Mouse (Mus musculus) erythroblast, embryonic 14.5 days (primary cell): Measurements from ENCODE around the gene Rec8. TPM values are rescaled to one million over a fixed set of nuclear protein-coding genes. Genes with fewer than 3 reads are reported as not detected.
A peak's percentile ranks its signal among the peaks of the same experiment; 100 is the strongest.

Experiments
- H3K27me3 ChIP-seq: 2 replicates; pipeline ENCODE4 v1.6.1; 2012; ENCODE audit warnings: inconsistent platforms; ENCODE audit not compliant: control insufficient read depth
- H3K36me3 ChIP-seq: 2 replicates; pipeline ENCODE4 v1.6.1; 2012; ENCODE audit warnings: mild to moderate bottlenecking, inconsistent platforms; ENCODE audit not compliant: control insufficient read depth
- H3K4me1 ChIP-seq: 2 replicates; pipeline ENCODE4 v1.6.1; 2012; ENCODE audit warnings: inconsistent platforms; ENCODE audit not compliant: control insufficient read depth
- H3K4me3 ChIP-seq: replicated peaks from 2 replicates; pipeline ENCODE3; 2012; ENCODE audit warnings: moderate library complexity, mild to moderate bottlenecking, inconsistent platforms
- H3K9me3 ChIP-seq: 2 replicates; pipeline ENCODE4 v1.6.1; 2012; ENCODE audit warnings: low read length, inconsistent platforms, mixed read lengths; ENCODE audit not compliant: control insufficient read depth
- GATA1 ChIP-seq: IDR thresholded peaks from 2 replicates; pipeline ENCODE4 v1.6.1; 2012; ENCODE audit warnings: low read length, inconsistent platforms, mixed read lengths
- TAL1 ChIP-seq: IDR thresholded peaks from 3 replicates; pipeline ENCODE4 v1.6.1; 2012; ENCODE audit warnings: low read length, inconsistent platforms, mixed read lengths
- polyA plus RNA-seq: library from polyadenylated mRNA; stranded (reverse); fragments of >175 nt; gene quantifications from 2 replicates; pipeline ENCODE4 v1.2.3, GENCODE M21; 2012

Rec8 gene
- polyA plus RNA-seq, 1 experiment = 0.15 TPM

DNA sequence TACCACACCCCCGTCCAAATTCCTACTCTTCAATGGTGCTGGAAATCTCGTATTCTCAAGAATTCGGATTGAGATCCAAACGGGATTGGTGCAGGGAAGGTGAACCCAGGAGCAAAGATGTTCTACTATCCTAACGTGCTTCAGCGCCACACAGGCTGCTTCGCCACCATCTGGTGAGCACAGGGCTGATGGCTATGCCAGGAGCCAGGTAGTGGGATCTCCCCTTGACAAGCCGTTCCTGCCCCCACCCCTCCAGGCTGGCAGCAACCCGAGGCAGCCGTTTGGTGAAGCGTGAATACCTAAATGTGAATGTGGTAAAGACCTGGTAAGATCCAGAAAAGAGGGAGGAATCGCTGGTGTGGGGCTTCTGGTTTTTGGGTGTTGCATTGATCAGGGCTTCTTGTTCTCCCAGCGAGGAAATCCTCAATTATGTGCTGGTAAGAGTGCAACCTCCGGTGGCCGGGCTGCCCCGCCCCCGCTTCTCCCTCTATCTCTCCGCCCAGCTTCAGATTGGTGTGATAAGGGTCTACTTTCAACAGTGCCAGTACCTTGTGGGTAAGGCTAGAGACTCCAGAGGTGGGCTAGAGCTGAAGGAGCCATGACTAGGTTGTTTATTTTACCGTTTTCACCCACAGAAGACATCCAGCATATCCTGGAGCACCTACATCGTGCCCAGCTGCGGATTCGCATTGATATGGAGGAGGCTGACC, 804 bp downstream of the Rec8 start:
- Histone ChIP-seq H3K27me3 (no peaks in the 10 kb centered on the region), H3K4me1 (peaks cover 64% of the 10 kb centered on the region), H3K4me3 (peak overlapping the region; percentile 23), H3K9me3 (no peaks in the 10 kb centered on the region), H3K36me3 (peaks cover 2% of the 10 kb centered on the region)
- no peak for TF ChIP-seq TAL1
- peak; percentile 69 for TF ChIP-seq GATA1

DNA sequence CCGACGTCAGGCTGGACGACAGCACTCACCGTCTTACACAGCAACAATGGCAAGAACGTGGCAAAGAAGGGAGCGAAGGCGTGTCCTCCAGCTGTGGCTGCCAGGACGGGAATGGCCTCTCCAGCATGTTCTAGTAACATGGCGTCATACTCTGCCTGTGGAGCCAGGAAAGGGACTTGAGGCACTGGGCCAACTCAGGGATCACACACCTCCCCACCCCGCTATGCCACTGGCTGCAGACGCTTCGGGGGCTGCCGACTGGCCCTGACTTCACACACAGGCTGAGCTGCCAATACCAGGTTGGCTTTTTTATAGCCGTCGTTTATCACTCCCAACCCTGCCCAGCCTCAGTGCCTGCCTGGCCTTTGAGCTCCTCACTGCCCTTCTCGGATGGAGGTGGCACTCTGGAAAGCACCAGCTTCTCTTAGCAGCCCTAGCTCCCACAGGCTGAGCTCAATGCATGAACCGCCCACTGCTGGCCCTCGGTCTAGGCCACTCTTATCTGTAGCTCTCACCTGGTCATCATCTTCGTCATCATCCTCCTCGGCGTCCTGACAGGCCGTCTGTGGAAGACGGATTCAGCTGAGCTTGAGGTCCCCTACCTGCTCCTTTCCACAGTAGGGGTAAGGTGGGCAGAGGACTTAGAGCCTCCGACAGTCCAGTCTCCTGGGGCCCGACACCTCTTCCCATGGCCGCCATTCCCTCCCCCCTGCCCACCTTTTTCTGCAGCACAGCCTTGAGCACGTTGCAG, 10.4 kb downstream of the Rec8 start:
- peaks cover 26% of the 10 kb centered on the region for H3K4me1 ChIP-seq
- no peaks in the 10 kb centered on the region for H3K27me3 ChIP-seq
- no peak overlapping the region for H3K4me3 ChIP-seq
- peaks cover 94% of the 10 kb centered on the region for H3K36me3 ChIP-seq
- TF ChIP-seq TAL1 (no peak), GATA1 (no peak)
- no peaks in the 10 kb centered on the region for H3K9me3 ChIP-seq

DNA sequence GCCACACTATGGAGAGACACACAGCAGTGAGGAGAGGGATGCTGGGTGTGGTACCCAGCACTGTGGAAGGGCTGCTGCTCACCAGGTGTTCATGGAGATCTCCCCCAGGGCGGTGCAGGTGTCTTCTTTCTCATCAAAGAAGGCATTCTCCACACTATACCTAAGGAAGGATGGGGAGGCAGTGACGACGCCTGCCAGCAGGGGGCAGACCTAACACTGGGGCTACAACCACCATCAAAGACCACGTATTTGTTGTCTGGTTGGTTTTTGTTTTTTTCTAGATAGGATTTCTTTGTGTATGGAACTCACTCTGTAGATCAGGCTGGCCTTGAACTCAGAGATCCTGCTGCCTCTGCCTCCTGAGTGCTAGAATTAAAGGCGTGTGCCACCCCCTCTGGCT, 11.5 kb downstream of the Rec8 start:
- H3K36me3 ChIP-seq = peaks cover 100% of the 10 kb centered on the region
- H3K4me3 ChIP-seq = no peak overlapping the region
- peaks cover 29% of the 10 kb centered on the region for H3K4me1 ChIP-seq
- no peaks in the 10 kb centered on the region for H3K27me3 ChIP-seq
- no peak for TF ChIP-seq GATA1
- TF ChIP-seq TAL1 = no peak
- no peaks in the 10 kb centered on the region for H3K9me3 ChIP-seq

GRCm38 (mm10) chr14:55634874-55635522, 17.2 kb downstream of the Rec8 start:
- H3K36me3 ChIP-seq = peaks cover 96% of the 10 kb centered on the region
- no peak for TF ChIP-seq TAL1
- TF ChIP-seq GATA1 = no peak
- H3K27me3 ChIP-seq = no peaks in the 10 kb centered on the region
- H3K4me1 ChIP-seq = peaks cover 38% of the 10 kb centered on the region
- H3K4me3 ChIP-seq = peak overlapping the region; percentile 71
- H3K9me3 ChIP-seq = no peaks in the 10 kb centered on the region

DNA sequence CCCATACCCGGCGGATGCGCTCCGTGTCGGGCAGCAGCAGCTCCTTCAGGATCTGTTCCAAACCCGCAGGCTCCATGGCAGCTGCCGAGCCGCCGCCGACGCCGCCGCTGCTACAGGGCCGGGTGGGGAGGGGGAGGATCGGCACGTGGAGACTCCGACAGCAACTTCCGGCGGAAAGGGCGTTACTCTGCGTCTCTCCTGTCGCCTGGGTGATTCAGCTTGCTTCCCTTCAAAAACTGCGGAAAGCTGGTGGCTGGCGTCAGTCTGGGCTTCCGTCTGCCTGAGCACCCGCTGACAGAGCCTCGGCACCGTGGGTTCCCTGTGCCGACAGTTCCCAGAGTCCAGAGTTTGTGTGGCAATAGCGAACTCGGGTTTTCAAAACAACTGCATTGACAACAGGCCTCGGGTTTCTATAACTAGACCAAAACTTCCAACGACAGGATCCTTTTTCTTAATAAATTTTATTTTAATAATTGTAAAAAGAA, 17.7 kb downstream of the Rec8 start, which contains the start of gene Ipo4:
Ipo4 (minus strand) TSS at position 435 of the 485 bp plus-strand sequence.
- no peaks in the 10 kb centered on the region for H3K27me3 ChIP-seq

GRCm38 (mm10) chr14:55637795-55638194, 20.0 kb downstream of the Rec8 start, which contains the start of gene Gm49378:
Gene Gm49378 (minus strand): TSS chr14:55637895.
- peaks cover 60% of the 10 kb centered on the region for H3K4me1 ChIP-seq
- no peak within 1 kb of the TSS for H3K4me3 ChIP-seq
- peaks cover 90% of the 10 kb centered on the region for H3K36me3 ChIP-seq
- TF ChIP-seq TAL1 = no peak
- no peak for TF ChIP-seq GATA1
- no peaks in the 10 kb centered on the region for H3K9me3 ChIP-seq
- no peaks in the 10 kb centered on the region for H3K27me3 ChIP-seq

More for the DNA sequence above, 17.7 kb downstream of the Rec8 start, which contains the start of gene Ipo4:
- H3K4me3 ChIP-seq = peak within 1 kb of the TSS; percentile 71
- TF ChIP-seq GATA1 (no peak), TAL1 (no peak)
- peaks cover 96% of the 10 kb centered on the region for H3K36me3 ChIP-seq
- H3K4me1 ChIP-seq = peaks cover 39% of the 10 kb centered on the region
- H3K9me3 ChIP-seq = no peaks in the 10 kb centered on the region

- peaks cover 59% of the 10 kb centered on the region for H3K4me1 ChIP-seq
Observed at GRCm38 (mm10) chr14:55640816-55641215, 23.0 kb downstream of the Rec8 start.

DNA sequence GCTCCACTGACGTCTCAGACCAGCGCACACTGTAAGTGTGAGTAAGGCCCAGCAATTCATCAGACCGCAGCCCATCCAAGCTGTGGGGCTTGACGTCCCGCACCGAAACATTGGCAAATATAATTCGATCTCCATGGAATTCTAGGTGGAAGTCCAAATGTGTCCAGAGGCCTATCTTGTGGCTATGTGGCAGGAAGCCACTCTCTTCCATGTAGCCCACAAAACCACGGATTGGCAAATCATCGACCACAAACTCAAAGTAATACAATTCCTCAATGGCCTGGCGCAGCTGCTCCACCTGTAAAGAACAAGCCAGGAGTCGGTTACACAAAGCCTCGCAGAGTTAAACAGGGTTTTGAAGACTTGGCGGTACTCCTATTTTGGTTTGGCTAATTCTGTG, 23.5 kb downstream of the Rec8 start:
- TF ChIP-seq GATA1 = no peak
- no peak for TF ChIP-seq TAL1
- H3K36me3 ChIP-seq = peaks cover 72% of the 10 kb centered on the region
- peaks cover 60% of the 10 kb centered on the region for H3K4me1 ChIP-seq
- no peaks in the 10 kb centered on the region for H3K9me3 ChIP-seq
- H3K27me3 ChIP-seq = no peaks in the 10 kb centered on the region
- no peak overlapping the region for H3K4me3 ChIP-seq

More at GRCm38 (mm10) chr14:55640816-55641215, 23.0 kb downstream of the Rec8 start:
- H3K36me3 ChIP-seq = peaks cover 72% of the 10 kb centered on the region
- H3K27me3 ChIP-seq = no peaks in the 10 kb centered on the region
- H3K4me3 ChIP-seq = no peak overlapping the region
- no peaks in the 10 kb centered on the region for H3K9me3 ChIP-seq
- TF ChIP-seq GATA1 = no peak
- no peak for TF ChIP-seq TAL1

DNA sequence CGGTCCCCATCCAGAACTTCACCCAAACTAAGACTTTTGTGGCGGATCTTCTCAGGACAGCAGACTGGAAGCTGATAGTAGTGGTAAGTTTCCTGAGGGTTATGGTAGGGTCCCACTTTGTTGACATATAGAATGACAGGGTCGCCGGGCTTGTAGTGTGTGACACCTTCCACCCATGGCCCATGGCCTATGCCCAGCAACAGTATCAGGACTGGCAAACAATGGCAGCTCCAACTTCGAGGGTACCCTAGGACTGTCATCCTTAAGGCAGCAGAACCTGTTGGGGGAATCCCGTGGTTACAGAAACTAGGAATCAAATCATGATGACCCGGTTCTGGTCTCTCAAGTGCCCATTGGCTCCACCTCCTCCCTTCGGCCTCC, 24.8 kb downstream of the Rec8 start:
- TF ChIP-seq GATA1 (no peak), TAL1 (no peak)
- Histone ChIP-seq H3K9me3 (no peaks in the 10 kb centered on the region), H3K36me3 (peaks cover 71% of the 10 kb centered on the region), H3K4me3 (peak overlapping the region; percentile 74), H3K4me1 (peaks cover 67% of the 10 kb centered on the region), H3K27me3 (no peaks in the 10 kb centered on the region)
